Mouse (Mus musculus): ENCODE measurements at regions not wholly inside any gene's neighbourhood (a gene's known extent, or its start where the extent isn't known, plus 50 kb on each side); places are given as distances from the start of the nearest gene placed in this dataset.

GRCm38 (mm10) chr1:137280391-137281386, 320.4 kb upstream of the Nr5a2 start:
- H3K4me3 ChIP-seq (ENCODE audit: low read depth, low read length) = no peak overlapping the region
- H3K4me1 ChIP-seq (replicated peaks; ENCODE audit: control insufficient read depth, insufficient read depth, low read length) = no peaks in the 10 kb centered on the region
- no peaks in the 10 kb centered on the region for H3K36me3 ChIP-seq (ENCODE audit: control insufficient read depth, insufficient read depth, low read length)
- no peak overlapping the region for H3K9ac ChIP-seq (ENCODE audit: low read length)
- no peaks in the 10 kb centered on the region for H3K27me3 ChIP-seq (replicated peaks; ENCODE audit: control insufficient read depth, insufficient read depth, low read length)
- DNase-seq (ENCODE audit: low spot score) (no peak), ATAC-seq (replicated peaks; ENCODE audit: low FRiP score, low TSS enrichment, low read depth) (no peak)
- H3K9me3 ChIP-seq (ENCODE audit: control insufficient read depth, low read length) = no peaks in the 10 kb centered on the region
- 36% methylated on average over 10 of the region's 10 CpGs for WGBS
- no peak overlapping the region for H3K4me2 ChIP-seq (ENCODE audit: low read length)
- H3K27ac ChIP-seq (ENCODE audit: low read depth) = no peak overlapping the region

- ATAC-seq (replicated peaks; ENCODE audit: low FRiP score, low TSS enrichment, low read depth) = no peak
- H3K4me2 ChIP-seq (ENCODE audit: low read length) = no peak overlapping the region
- H3K36me3 ChIP-seq (ENCODE audit: control insufficient read depth, insufficient read depth, low read length) = no peaks in the 10 kb centered on the region
- H3K27ac ChIP-seq (ENCODE audit: low read depth) = no peak overlapping the region
- H3K4me1 ChIP-seq (replicated peaks; ENCODE audit: control insufficient read depth, insufficient read depth, low read length) = no peaks in the 10 kb centered on the region
- no peak for DNase-seq (ENCODE audit: low spot score)
- no peaks in the 10 kb centered on the region for H3K9me3 ChIP-seq (ENCODE audit: control insufficient read depth, low read length)
- H3K27me3 ChIP-seq (replicated peaks; ENCODE audit: control insufficient read depth, insufficient read depth, low read length) = no peaks in the 10 kb centered on the region
- WGBS = 72% methylated on average over 2 of the region's 2 CpGs
- H3K4me3 ChIP-seq (ENCODE audit: low read depth, low read length) = no peak overlapping the region
- no peak overlapping the region for H3K9ac ChIP-seq (ENCODE audit: low read length)
Measured at GRCm38 (mm10) chr1:137279981-137280380, 319.7 kb upstream of the Nr5a2 start.

- WGBS = 79% methylated on average over 9 of the region's 9 CpGs
- H3K9ac ChIP-seq (ENCODE audit: low read length) = no peak overlapping the region
- H3K4me2 ChIP-seq (ENCODE audit: low read length) = no peak overlapping the region
- no peaks in the 10 kb centered on the region for H3K27me3 ChIP-seq (replicated peaks; ENCODE audit: control insufficient read depth, insufficient read depth, low read length)
- DNase-seq (ENCODE audit: low spot score) (no peak), ATAC-seq (replicated peaks; ENCODE audit: low FRiP score, low TSS enrichment, low read depth) (no peak)
- no peaks in the 10 kb centered on the region for H3K4me1 ChIP-seq (replicated peaks; ENCODE audit: control insufficient read depth, insufficient read depth, low read length)
- no peak overlapping the region for H3K4me3 ChIP-seq (ENCODE audit: low read depth, low read length)
- H3K36me3 ChIP-seq (ENCODE audit: control insufficient read depth, insufficient read depth, low read length) = no peaks in the 10 kb centered on the region
- no peak overlapping the region for H3K27ac ChIP-seq (ENCODE audit: low read depth)
- H3K9me3 ChIP-seq (ENCODE audit: control insufficient read depth, low read length) = no peaks in the 10 kb centered on the region
Measured at GRCm38 (mm10) chr1:137270659-137271612, 310.7 kb upstream of the Nr5a2 start.

GRCm38 (mm10) chr1:137262806-137263370, 302.6 kb upstream of the Nr5a2 start:
- no peak overlapping the region for H3K9ac ChIP-seq (ENCODE audit: low read length)
- no peaks in the 10 kb centered on the region for H3K9me3 ChIP-seq (ENCODE audit: control insufficient read depth, low read length)
- no peak overlapping the region for H3K4me2 ChIP-seq (ENCODE audit: low read length)
- H3K36me3 ChIP-seq (ENCODE audit: control insufficient read depth, insufficient read depth, low read length) = no peaks in the 10 kb centered on the region
- DNase-seq (ENCODE audit: low spot score) (no peak), ATAC-seq (replicated peaks; ENCODE audit: low FRiP score, low TSS enrichment, low read depth) (no peak)
- H3K27ac ChIP-seq (ENCODE audit: low read depth) = no peak overlapping the region
- no peaks in the 10 kb centered on the region for H3K27me3 ChIP-seq (replicated peaks; ENCODE audit: control insufficient read depth, insufficient read depth, low read length)
- no peaks in the 10 kb centered on the region for H3K4me1 ChIP-seq (replicated peaks; ENCODE audit: control insufficient read depth, insufficient read depth, low read length)
- WGBS = 92% methylated on average over 1 of the region's 1 CpGs
- no peak overlapping the region for H3K4me3 ChIP-seq (ENCODE audit: low read depth, low read length)

GRCm38 (mm10) chr1:137262121-137262525, 301.9 kb upstream of the Nr5a2 start:
- no peak for DNase-seq (ENCODE audit: low spot score)
- Histone ChIP-seq H3K4me3 (ENCODE audit: low read depth, low read length) (no peak overlapping the region), H3K36me3 (ENCODE audit: control insufficient read depth, insufficient read depth, low read length) (no peaks in the 10 kb centered on the region), H3K27me3 (replicated peaks; ENCODE audit: control insufficient read depth, insufficient read depth, low read length) (no peaks in the 10 kb centered on the region), H3K27ac (ENCODE audit: low read depth) (no peak overlapping the region), H3K4me2 (ENCODE audit: low read length) (no peak overlapping the region), H3K9ac (ENCODE audit: low read length) (no peak overlapping the region), H3K9me3 (ENCODE audit: control insufficient read depth, low read length) (no peaks in the 10 kb centered on the region), H3K4me1 (replicated peaks; ENCODE audit: control insufficient read depth, insufficient read depth, low read length) (no peaks in the 10 kb centered on the region)
- WGBS = 65% methylated on average over 5 of the region's 5 CpGs
- ATAC-seq (replicated peaks; ENCODE audit: low FRiP score, low TSS enrichment, low read depth) = no peak

GRCm38 (mm10) chr1:137256294-137256693, 296.0 kb upstream of the Nr5a2 start:
- Histone ChIP-seq H3K4me3 (ENCODE audit: low read depth, low read length) (no peak overlapping the region), H3K4me2 (ENCODE audit: low read length) (no peak overlapping the region), H3K27me3 (replicated peaks; ENCODE audit: control insufficient read depth, insufficient read depth, low read length) (no peaks in the 10 kb centered on the region), H3K27ac (ENCODE audit: low read depth) (no peak overlapping the region), H3K9me3 (ENCODE audit: control insufficient read depth, low read length) (peaks cover 3% of the 10 kb centered on the region; the same call in 1 of the 2 replicates), H3K9ac (ENCODE audit: low read length) (no peak overlapping the region), H3K4me1 (replicated peaks; ENCODE audit: control insufficient read depth, insufficient read depth, low read length) (no peaks in the 10 kb centered on the region), H3K36me3 (ENCODE audit: control insufficient read depth, insufficient read depth, low read length) (no peaks in the 10 kb centered on the region)
- ATAC-seq (replicated peaks; ENCODE audit: low FRiP score, low TSS enrichment, low read depth) (no peak), DNase-seq (ENCODE audit: low spot score) (no peak)
- 82% methylated on average over 3 of the region's 3 CpGs for WGBS

GRCm38 (mm10) chr1:137255041-137255440, 294.8 kb upstream of the Nr5a2 start:
- H3K9me3 ChIP-seq (ENCODE audit: control insufficient read depth, low read length) = peaks cover 3% of the 10 kb centered on the region; the same call in 1 of the 2 replicates
- no peaks in the 10 kb centered on the region for H3K36me3 ChIP-seq (ENCODE audit: control insufficient read depth, insufficient read depth, low read length)
- DNase-seq (ENCODE audit: low spot score) (peak; percentile 53), ATAC-seq (replicated peaks; ENCODE audit: low FRiP score, low TSS enrichment, low read depth) (no peak)
- no peak overlapping the region for H3K4me3 ChIP-seq (ENCODE audit: low read depth, low read length)
- no peak overlapping the region for H3K27ac ChIP-seq (ENCODE audit: low read depth)
- no peaks in the 10 kb centered on the region for H3K4me1 ChIP-seq (replicated peaks; ENCODE audit: control insufficient read depth, insufficient read depth, low read length)
- no peak overlapping the region for H3K4me2 ChIP-seq (ENCODE audit: low read length)
- H3K9ac ChIP-seq (ENCODE audit: low read length) = no peak overlapping the region
- no peaks in the 10 kb centered on the region for H3K27me3 ChIP-seq (replicated peaks; ENCODE audit: control insufficient read depth, insufficient read depth, low read length)

- 95% methylated on average over 1 of the region's 1 CpGs for WGBS
Measured at GRCm38 (mm10) chr1:137254634-137255033, 294.4 kb upstream of the Nr5a2 start.

More at GRCm38 (mm10) chr1:137254634-137255033, 294.4 kb upstream of the Nr5a2 start:
- Histone ChIP-seq H3K4me1 (replicated peaks; ENCODE audit: control insufficient read depth, insufficient read depth, low read length) (no peaks in the 10 kb centered on the region), H3K4me3 (ENCODE audit: low read depth, low read length) (no peak overlapping the region), H3K9ac (ENCODE audit: low read length) (no peak overlapping the region), H3K4me2 (ENCODE audit: low read length) (no peak overlapping the region), H3K9me3 (ENCODE audit: control insufficient read depth, low read length) (peaks cover 3% of the 10 kb centered on the region; the same call in 1 of the 2 replicates), H3K27me3 (replicated peaks; ENCODE audit: control insufficient read depth, insufficient read depth, low read length) (no peaks in the 10 kb centered on the region), H3K27ac (ENCODE audit: low read depth) (no peak overlapping the region), H3K36me3 (ENCODE audit: control insufficient read depth, insufficient read depth, low read length) (no peaks in the 10 kb centered on the region)
- ATAC-seq (replicated peaks; ENCODE audit: low FRiP score, low TSS enrichment, low read depth) (no peak), DNase-seq (ENCODE audit: low spot score) (no peak)
